Mouse (Mus musculus) embryo, embryonic 9.5 days (tissue): ENCODE measurements around the gene Prl7d1.
"Not testable (repeated sequence)": the region's sequence is repeated elsewhere in the genome, so short reads cannot be mapped to it uniquely, and the experiment has no call there.

Experiments
- DNase-seq: peaks from one replicate; pipeline ENCODE4 v3.0.0-alpha.2; 2017; ENCODE audit errors: extremely low spot score

Gene Prl7d1

GRCm38 (mm10) chr13:27716636-27717035 is at the start of gene Prl7d1:
Gene Prl7d1, minus strand, starts transcription at chr13:27716736.
- no peak for DNase-seq

DNA sequence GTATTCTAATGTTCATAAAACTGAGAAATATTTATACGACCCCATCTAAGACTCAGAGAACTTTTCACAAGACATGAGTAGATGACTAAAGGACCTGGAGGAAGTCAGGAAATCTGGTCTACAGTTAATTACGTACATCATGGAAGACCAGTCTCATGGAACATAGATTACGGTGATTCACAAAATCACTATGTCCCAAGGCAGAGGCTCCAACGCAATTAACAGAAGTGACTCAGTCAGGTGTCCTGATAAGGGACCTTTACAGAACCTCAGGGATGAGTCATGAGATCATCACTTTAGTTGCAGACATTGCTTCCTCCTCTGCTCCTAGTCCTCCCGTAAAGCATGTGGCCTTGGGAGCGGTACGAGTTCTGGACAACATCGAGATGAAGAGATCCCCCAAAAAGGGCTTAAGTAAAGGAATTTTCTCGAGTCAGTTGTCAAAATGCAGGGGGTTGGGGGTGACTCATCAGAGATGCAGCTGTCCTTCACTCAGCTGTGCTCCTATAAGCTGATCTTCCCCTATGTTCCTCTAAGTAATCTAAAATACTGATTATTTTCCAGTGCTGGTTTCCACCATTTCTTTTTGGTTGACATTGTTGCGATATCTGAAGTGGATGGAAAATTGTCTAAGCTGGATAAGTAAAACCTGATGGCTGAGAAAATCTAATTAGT is 18.1 kb upstream of the Prl7d1 start:
- DNase-seq: no peak

DNA sequence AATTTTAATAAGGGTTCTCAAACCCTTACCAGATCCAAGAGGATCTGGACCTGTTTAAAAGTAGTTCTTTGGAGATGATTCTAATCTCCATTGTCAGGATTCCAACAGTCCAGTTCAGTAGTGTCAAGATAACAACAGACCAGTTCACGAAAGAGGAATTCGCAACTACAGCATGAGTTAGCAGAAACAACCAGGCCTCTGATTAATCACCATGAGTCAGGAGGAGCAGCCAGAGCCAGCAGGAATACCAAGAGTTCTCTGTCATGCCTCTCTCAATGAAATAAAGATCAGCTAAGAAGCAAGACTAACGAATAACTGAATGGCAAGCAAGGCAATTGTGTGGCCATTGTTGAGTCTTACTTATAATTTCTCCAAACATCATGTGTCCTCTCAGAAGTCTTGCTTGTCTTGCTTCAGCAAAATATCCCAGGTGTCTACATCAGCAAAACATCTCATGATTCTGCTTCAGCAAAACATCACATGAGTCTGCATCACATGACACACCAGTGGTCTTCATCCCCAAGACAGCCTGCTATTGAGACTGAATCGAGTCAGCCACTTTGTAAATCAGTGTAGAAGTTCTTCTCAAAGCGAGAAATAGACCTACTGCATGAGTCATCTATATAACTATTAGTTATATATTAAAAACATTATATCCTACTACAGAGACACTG is 13.9 kb upstream of the Prl7d1 start:
- DNase-seq: not testable (repeated sequence)

DNA sequence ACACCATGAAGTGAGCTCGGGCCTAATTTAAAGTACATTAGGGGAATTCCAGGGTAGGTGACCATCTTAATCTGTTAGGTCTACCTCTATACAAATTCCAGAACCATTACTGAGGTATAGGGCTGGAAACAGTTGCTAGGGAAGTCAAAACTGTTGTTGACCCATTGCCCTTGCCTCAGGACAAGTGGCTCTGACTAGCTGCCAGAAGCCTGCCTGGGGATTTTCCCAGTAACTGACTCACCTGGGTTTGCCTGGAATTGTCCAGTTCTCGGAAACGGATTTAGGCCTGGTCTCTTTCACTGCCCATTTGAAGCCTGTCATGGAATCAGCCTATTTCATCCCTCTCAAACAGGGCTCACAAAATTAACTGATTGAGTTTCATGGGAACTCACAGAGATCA is 8.5 kb upstream of the Prl7d1 start:
- not testable (repeated sequence) for DNase-seq

DNA sequence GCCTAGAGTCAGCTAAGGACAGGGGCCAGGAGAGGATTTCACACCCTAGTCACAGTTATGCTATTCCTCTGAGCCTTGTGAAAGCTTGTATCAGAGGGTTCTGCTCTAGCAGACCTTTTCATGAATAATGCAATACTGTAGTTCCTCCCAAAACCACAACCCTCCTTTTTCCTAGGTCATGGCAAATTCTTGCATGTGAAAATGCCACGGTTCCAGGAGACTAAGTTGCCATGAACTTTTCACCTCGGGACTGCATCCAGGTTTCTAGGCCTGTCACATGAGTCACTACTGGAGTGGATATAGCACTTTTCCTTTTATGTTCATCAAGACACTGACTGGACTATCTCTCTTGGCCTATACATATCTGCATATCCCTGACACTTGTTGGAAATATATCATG is 10.0 kb downstream of the Prl7d1 start:
- DNase-seq: no peak

- no peak for DNase-seq
These were observed 48.6 kb downstream of the Prl7d1 start, which contains the start of gene Prl7a2 for GRCm38 (mm10) chr13:27667936-27668335. Gene Prl7a2, minus strand, starts transcription at chr13:27668036.

DNA sequence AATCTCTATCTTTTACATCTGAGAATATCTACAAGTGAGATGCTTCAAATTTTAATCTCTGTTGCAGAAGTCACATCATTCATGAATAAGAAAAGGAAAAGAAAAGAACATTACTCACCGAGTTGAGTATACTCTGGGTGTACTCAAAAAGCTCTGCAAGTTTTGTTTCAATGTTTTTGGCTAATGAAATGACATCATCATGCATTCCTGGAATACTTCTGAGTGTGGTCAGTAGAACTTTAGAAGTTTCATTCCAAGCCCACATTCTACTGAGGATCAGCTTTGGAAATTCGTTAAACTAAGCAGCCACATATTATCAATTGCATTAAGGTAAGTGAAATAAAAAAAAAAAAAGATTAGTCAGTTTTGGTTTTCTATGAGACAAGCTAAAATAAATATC is 55.8 kb downstream of the Prl7d1 start:
- DNase-seq: no peak
